Mouse (Mus musculus): ENCODE results near the gene Gm20795. TPM values are rescaled to one million over a fixed set of nuclear protein-coding genes. Genes with fewer than 3 reads are reported as not detected.

The Gm20795 gene
- under 1 TPM in 1 of 2 experiments, not detected in 1; 0.25 TPM for polyA plus RNA-seq (2017; shearing (Covaris generic))

GRCm38 (mm10) chrY:40804614-40805013 is at the start of gene Gm20795:
Gene Gm20795 (plus strand): TSS chrY:40804914.

GRCm38 (mm10) chrY:40775665-40776064 is 29.0 kb upstream of the Gm20795 start, which contains the start of gene Gm21797:
Gene Gm21797 (minus strand): TSS chrY:40775765.

Other genes with a start within 250 kb of the Gm20795 start
- gene Gm21852, start 152.9 kb upstream of the Gm20795 start, polyA plus RNA-seq (2017; shearing (Covaris generic)) = not detected
- not detected for gene Gm21797, start 29.1 kb upstream of the Gm20795 start, polyA plus RNA-seq (2017; shearing (Covaris generic))